In the genomic region with DNA sequence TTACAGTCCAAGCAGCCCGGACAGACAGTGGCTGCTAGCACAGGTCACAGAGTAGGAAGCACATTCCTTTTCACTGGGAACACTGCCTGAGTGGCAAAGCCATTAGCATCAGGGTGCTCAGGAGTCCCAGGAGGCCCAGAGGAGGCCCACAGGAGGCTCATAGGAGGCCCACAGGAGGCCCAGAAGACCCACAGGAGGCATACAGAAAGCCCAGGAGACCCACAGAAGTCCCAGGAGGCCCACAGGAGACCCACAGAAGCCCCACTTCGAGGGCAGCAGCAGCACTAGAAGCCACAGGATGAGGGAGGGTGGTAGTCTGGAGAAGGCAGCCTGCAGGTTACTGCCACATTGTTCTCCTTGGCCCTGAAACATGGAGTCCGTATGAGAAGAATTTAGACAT, we compare ENCODE assay signal across 33 mouse cellular contexts. TPM values are rescaled to one million over a fixed set of nuclear protein-coding genes. Genes with fewer than 3 reads are reported as not detected.
DNase-seq lines count a peak whose midpoint lies in the region; ATAC-seq and TF ChIP-seq lines count a peak whose summit lies in the region.
"Had no signal": no experiment of that assay in that cellular context is flagged by ENCODE, and none has a peak within 500 bp of the region (broad histone marks: within the 10 kb centered on the region; RNA-seq: fewer than 3 reads in every experiment).

No protein-coding gene starts in this region.

- H3K36me3 ChIP-seq in limb, embryonic 12.5 days: peaks cover 74% of the 10 kb centered on the region
- peaks cover 73% of the 10 kb centered on the region for H3K36me3 ChIP-seq in limb, embryonic 10.5 days
- peaks cover 11% of the 10 kb centered on the region for H3K36me3 ChIP-seq in hindbrain, embryonic 16.5 days (ENCODE audit: control insufficient read depth, insufficient read depth, low read length)

- H3K4me2 ChIP-seq in limb, embryonic 12.5 days: no peak overlapping the region
- no peak overlapping the region for H3K4me2 ChIP-seq in hindbrain, embryonic 16.5 days (ENCODE audit: low read length)
- H3K4me2 ChIP-seq: embryonic facial prominence, embryonic 13.5 days; forebrain, embryonic 15.5 days; heart, embryonic 13.5 days; intestine, embryonic 15.5 days; neural tube, embryonic 12.5 days had no signal

- no peaks in the 10 kb centered on the region for H3K27me3 ChIP-seq in limb, embryonic 12.5 days
- H3K27me3 ChIP-seq in limb, embryonic 10.5 days (ENCODE audit: low read depth, poor library complexity, severe bottlenecking): no peaks in the 10 kb centered on the region
- H3K27me3 ChIP-seq in hindbrain, embryonic 16.5 days (replicated peaks; ENCODE audit: control insufficient read depth, insufficient read depth, low read length): no peaks in the 10 kb centered on the region
- H3K27me3 ChIP-seq: embryonic facial prominence, embryonic 13.5 days; forebrain, embryonic 15.5 days; heart, embryonic 13.5 days; intestine, embryonic 15.5 days; neural tube, embryonic 12.5 days had no signal

- WGBS in limb, embryonic 12.5 days: 79% methylated on average over 3 of the region's 3 CpGs
- 85% methylated on average over 3 of the region's 3 CpGs for WGBS in limb, embryonic 10.5 days
- WGBS in bone marrow, adult 2 months: 51% methylated on average over 3 of the region's 3 CpGs
- 80% methylated on average over 3 of the region's 3 CpGs for WGBS in hindbrain, embryonic 16.5 days

- no peak for TF ChIP-seq POLR2A in bone marrow, adult 2 months (IDR thresholded peaks at IDR 0.05; ENCODE audit: borderline replicate concordance, control insufficient read depth, low read depth, low read length)

- no peak overlapping the region for H3K9ac ChIP-seq in limb, embryonic 12.5 days (replicated peaks)
- no peak overlapping the region for H3K9ac ChIP-seq in hindbrain, embryonic 16.5 days (ENCODE audit: low read depth, low read length)
- H3K9ac ChIP-seq: embryonic facial prominence, embryonic 13.5 days; forebrain, embryonic 15.5 days; heart, embryonic 13.5 days; intestine, embryonic 15.5 days; liver, embryonic 14.5 days; neural tube, embryonic 12.5 days had no signal

- no peaks in the 10 kb centered on the region for H3K9me3 ChIP-seq in limb, embryonic 12.5 days
- H3K9me3 ChIP-seq in limb, embryonic 10.5 days (replicated peaks): no peaks in the 10 kb centered on the region
- H3K9me3 ChIP-seq in hindbrain, embryonic 16.5 days (ENCODE audit: control insufficient read depth, low read length): no peaks in the 10 kb centered on the region
- H3K9me3 ChIP-seq: embryonic facial prominence, embryonic 13.5 days; forebrain, embryonic 15.5 days; heart, embryonic 13.5 days; intestine, embryonic 15.5 days; neural tube, embryonic 12.5 days had no signal

- no peak for TF ChIP-seq CTCF in bone marrow, adult 2 months (IDR thresholded peaks at IDR 0.05; ENCODE audit: control insufficient read depth, insufficient read depth, low read length)

- H3K4me1 ChIP-seq in limb, embryonic 12.5 days (replicated peaks): no peaks in the 10 kb centered on the region
- no peaks in the 10 kb centered on the region for H3K4me1 ChIP-seq in limb, embryonic 10.5 days
- no peaks in the 10 kb centered on the region for H3K4me1 ChIP-seq in bone marrow, adult 2 months (ENCODE audit: control insufficient read depth, insufficient read depth, low read length)
- no peaks in the 10 kb centered on the region for H3K4me1 ChIP-seq in hindbrain, embryonic 16.5 days (ENCODE audit: control insufficient read depth, insufficient read depth, low read depth, low read length)
- H3K4me1 ChIP-seq: embryonic facial prominence, embryonic 13.5 days; intestine, embryonic 15.5 days; neural tube, embryonic 12.5 days had no signal

- H3K27ac ChIP-seq in limb, embryonic 12.5 days: 0 out of 2 replicates have a peak overlapping the region, but pooled peaks have one; percentile 47
- no peak overlapping the region for H3K27ac ChIP-seq in limb, embryonic 10.5 days
- 0 out of 2 replicates have a peak overlapping the region, but pooled peaks have one; percentile 17 for H3K27ac ChIP-seq in bone marrow, adult 2 months (ENCODE audit: control insufficient read depth, insufficient read depth, low read depth, low read length, poor library complexity)
- no peak overlapping the region for H3K27ac ChIP-seq in hindbrain, embryonic 16.5 days (ENCODE audit: low read depth, low read length)
- H3K27ac ChIP-seq: embryonic facial prominence, embryonic 13.5 days; forebrain, embryonic 15.5 days; heart, embryonic 13.5 days; hindbrain, postnatal 0 days; intestine, embryonic 15.5 days; kidney, postnatal 0 days; liver, embryonic 14.5 days; macrophage; neural tube, embryonic 12.5 days had no signal

- ATAC-seq in frontal cortex, adult (ENCODE audit: low TSS enrichment): 0 out of 2 replicates have a peak, but pooled peaks have one; percentile 3
- no peak for ATAC-seq in limb, embryonic 12.5 days (ENCODE audit: insufficient number of reproducible peaks, insufficient read depth, low FRiP score, low TSS enrichment, low read depth)
- no peak for ATAC-seq in hindbrain, embryonic 16.5 days
- ATAC-seq: activated CD4-positive, CD25-positive, alpha-beta regulatory T cell, adult 4 months; forebrain, embryonic 15.5 days; hindbrain, postnatal 0 days; intestine, embryonic 15.5 days had no signal

- H3K4me3 ChIP-seq in limb, embryonic 12.5 days (replicated peaks): no peak overlapping the region
- no peak overlapping the region for H3K4me3 ChIP-seq in limb, embryonic 10.5 days
- H3K4me3 ChIP-seq in bone marrow, adult 2 months (replicated peaks; ENCODE audit: control insufficient read depth, low read depth, low read length): no peak overlapping the region
- H3K4me3 ChIP-seq in hindbrain, embryonic 16.5 days (ENCODE audit: low read length): no peak overlapping the region
- H3K4me3 ChIP-seq: embryonic facial prominence, embryonic 13.5 days; erythroblast, embryonic 14.5 days; forebrain, embryonic 15.5 days; heart, embryonic 13.5 days; intestine, embryonic 15.5 days; neural tube, embryonic 12.5 days had no signal

- no peak for DNase-seq in frontal cortex, postnatal 10 days (ENCODE audit: low spot score in 2 of 2)
- no peak for DNase-seq in limb, embryonic 10.5 days (ENCODE audit: low spot score)
- DNase-seq in natural killer cell, adult 2 months (ENCODE audit: low spot score in 2 of 2): no peak
- DNase-seq: adrenal gland, adult 2 months; adrenal gland, postnatal 36 days; cerebellum, adult 9-10 months; cerebellum, postnatal 36 days; embryo, embryonic 11 days; gastrocnemius, postnatal 14 days; heart, postnatal 14 days; kidney, adult 8-10 months; kidney, postnatal 4 days; liver; lung, adult 2 months; lung, postnatal 10 days; midbrain, embryonic 14.5 days; thymus, adult 2 months; thymus, postnatal 36 days had no signal

RNA-seq across cellular contexts. Expression of a gene that starts 54.1 kb away (rescaled TPM):
- polyA plus RNA-seq in limb, embryonic 12.5 days (2016; fragmentation: Nextera tagmentation; extraction: Ambion mirVana): 24.3 and 30.1 TPM in 2 replicates
- 27.9 and 29.5 TPM in 2 replicates for polyA plus RNA-seq in limb, embryonic 10.5 days (2016; fragmentation: Nextera tagmentation; extraction: Ambion mirVana)
- 3.7 and 4.1 TPM in 2 replicates for polyA plus RNA-seq in bone marrow, adult 2 months (2011; ENCODE audit: insufficient read depth, insufficient read length, low replicate concordance, missing spikeins)
- polyA plus RNA-seq in hindbrain, embryonic 16.5 days (2015; fragmentation: Nextera tagmentation; extraction: Ambion mirVana): 15.2 and 16.0 TPM in 2 replicates

RNA-seq across cellular contexts. Expression of a gene that starts 54.2 kb away (rescaled TPM):
- polyA plus RNA-seq in limb, embryonic 12.5 days (2016; fragmentation: Nextera tagmentation; extraction: Ambion mirVana): 17.0 and 19.9 TPM in 2 replicates
- 16.2 and 17.4 TPM in 2 replicates for polyA plus RNA-seq in limb, embryonic 10.5 days (2016; fragmentation: Nextera tagmentation; extraction: Ambion mirVana)
- 0.45 and 1.8 TPM in 2 replicates for polyA plus RNA-seq in bone marrow, adult 2 months (2011; ENCODE audit: insufficient read depth, insufficient read length, low replicate concordance, missing spikeins)
- 38.7 and 43.2 TPM in 2 replicates for polyA plus RNA-seq in hindbrain, embryonic 16.5 days (2015; fragmentation: Nextera tagmentation; extraction: Ambion mirVana)
- polyA plus RNA-seq: erythroblast, embryonic 14.5 days had no signal

Comparison
In these comparisons a context has a peak if more than half of its experiments do, and no peak if none do; other contexts are left out.
1. H3K27ac ChIP-seq: peak in limb, embryonic 12.5 days (single experiment) and bone marrow, adult 2 months (single experiment); none in limb, embryonic 10.5 days (single experiment) and hindbrain, embryonic 16.5 days (single experiment).